Mouse (Mus musculus): Measurements from ENCODE around the gene Lmntd1. TPM values are rescaled to one million over a fixed set of nuclear protein-coding genes. Genes with fewer than 3 reads are reported as not detected.
A peak's percentile ranks its signal among the peaks of the same experiment; 100 is the strongest.

Gene Lmntd1
- polyA plus RNA-seq, 1 experiment from 2014 or later = 16.8 TPM

- no peak for ATAC-seq (replicated peaks; ENCODE audit: extremely low read depth, insufficient read depth, low FRiP score)
- no peak overlapping the region for H3K4me2 ChIP-seq (ENCODE audit: low read depth, low read length)
- H3K9me3 ChIP-seq (replicated peaks; ENCODE audit: control insufficient read depth, low read length) = no peaks in the 10 kb centered on the region
- H3K36me3 ChIP-seq (ENCODE audit: control insufficient read depth, insufficient read depth) = no peaks in the 10 kb centered on the region
- H3K9ac ChIP-seq (ENCODE audit: low read length) = no peak overlapping the region
- no peak overlapping the region for H3K4me3 ChIP-seq (ENCODE audit: low read length)
- peaks cover 12% of the 10 kb centered on the region for H3K4me1 ChIP-seq (ENCODE audit: control insufficient read depth, insufficient read depth, low read length)
- WGBS = 63% methylated on average over 10 of the region's 10 CpGs
- no peaks in the 10 kb centered on the region for H3K27me3 ChIP-seq (ENCODE audit: control insufficient read depth, insufficient read depth, low read length)
- H3K27ac ChIP-seq (ENCODE audit: low read length) = no peak overlapping the region
Observed at GRCm38 (mm10) chr6:145477367-145477905, 136.7 kb downstream of the Lmntd1 start.

DNA sequence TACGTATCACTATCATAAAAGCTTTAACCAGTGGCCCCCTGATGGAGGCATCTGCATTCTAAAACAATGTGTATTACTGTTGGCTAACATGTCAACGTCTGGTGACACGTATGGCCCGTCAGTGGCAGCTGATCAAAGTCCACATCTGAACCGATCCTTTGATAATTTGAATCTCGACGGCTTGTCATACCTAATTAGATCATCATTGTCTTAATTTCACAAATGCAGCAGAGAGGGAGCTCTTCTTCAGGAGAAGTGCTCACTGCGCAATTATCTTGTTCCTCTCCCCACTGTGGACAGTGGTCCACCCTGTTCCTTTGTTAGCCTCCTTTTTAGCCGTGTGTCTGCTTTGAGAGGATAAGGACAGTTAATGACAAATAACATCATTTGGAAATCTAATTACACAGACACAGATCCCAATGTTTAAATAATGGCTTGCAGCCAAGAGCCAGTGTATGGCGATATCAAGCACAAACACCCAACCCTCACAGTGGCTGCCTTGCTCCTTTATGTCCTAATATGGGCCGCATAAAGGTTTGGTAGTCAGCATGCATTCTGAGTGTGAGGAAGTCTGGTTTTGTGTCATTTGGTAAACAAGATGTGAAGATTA lies 142.4 kb downstream of the Lmntd1 start:
- WGBS = 74% methylated on average over 11 of the region's 11 CpGs
- Histone ChIP-seq H3K27ac (ENCODE audit: low read length) (no peak overlapping the region), H3K4me2 (ENCODE audit: low read depth, low read length) (no peak overlapping the region), H3K9me3 (replicated peaks; ENCODE audit: control insufficient read depth, low read length) (no peaks in the 10 kb centered on the region), H3K4me3 (ENCODE audit: low read length) (no peak overlapping the region), H3K9ac (ENCODE audit: low read length) (no peak overlapping the region), H3K27me3 (ENCODE audit: control insufficient read depth, insufficient read depth, low read length) (no peaks in the 10 kb centered on the region), H3K4me1 (ENCODE audit: control insufficient read depth, insufficient read depth, low read length) (peaks cover 6% of the 10 kb centered on the region; the same call in 1 of the 2 replicates), H3K36me3 (ENCODE audit: control insufficient read depth, insufficient read depth) (no peaks in the 10 kb centered on the region)
- ATAC-seq (replicated peaks; ENCODE audit: extremely low read depth, insufficient read depth, low FRiP score) = no peak

- H3K27ac ChIP-seq (ENCODE audit: low read length) = no peak overlapping the region
- H3K27me3 ChIP-seq (ENCODE audit: control insufficient read depth, insufficient read depth, low read length) = no peaks in the 10 kb centered on the region
- no peaks in the 10 kb centered on the region for H3K9me3 ChIP-seq (replicated peaks; ENCODE audit: control insufficient read depth, low read length)
- no peak overlapping the region for H3K4me3 ChIP-seq (ENCODE audit: low read length)
- no peak for ATAC-seq (replicated peaks; ENCODE audit: extremely low read depth, insufficient read depth, low FRiP score)
- H3K4me1 ChIP-seq (ENCODE audit: control insufficient read depth, insufficient read depth, low read length) = peaks cover 6% of the 10 kb centered on the region; the same call in 1 of the 2 replicates
- H3K36me3 ChIP-seq (ENCODE audit: control insufficient read depth, insufficient read depth) = no peaks in the 10 kb centered on the region
- H3K4me2 ChIP-seq (ENCODE audit: low read depth, low read length) = no peak overlapping the region
- WGBS = 75% methylated on average over 8 of the region's 8 CpGs
- no peak overlapping the region for H3K9ac ChIP-seq (ENCODE audit: low read length)
Observed at GRCm38 (mm10) chr6:145469260-145469943, 144.7 kb downstream of the Lmntd1 start.

- Histone ChIP-seq H3K9me3 (replicated peaks; ENCODE audit: control insufficient read depth, low read length) (no peaks in the 10 kb centered on the region), H3K4me1 (ENCODE audit: control insufficient read depth, insufficient read depth, low read length) (peaks cover 13% of the 10 kb centered on the region; the same call in 1 of the 2 replicates), H3K9ac (ENCODE audit: low read length) (no peak overlapping the region), H3K36me3 (ENCODE audit: control insufficient read depth, insufficient read depth) (no peaks in the 10 kb centered on the region), H3K4me3 (ENCODE audit: low read length) (no peak overlapping the region), H3K27ac (ENCODE audit: low read length) (peak overlapping the region; percentile 80), H3K27me3 (ENCODE audit: control insufficient read depth, insufficient read depth, low read length) (no peaks in the 10 kb centered on the region), H3K4me2 (ENCODE audit: low read depth, low read length) (no peak overlapping the region)
- WGBS = 83% methylated on average over 4 of the region's 4 CpGs
- no peak for ATAC-seq (replicated peaks; ENCODE audit: extremely low read depth, insufficient read depth, low FRiP score)
Observed at GRCm38 (mm10) chr6:145464027-145464426, 150.1 kb downstream of the Lmntd1 start.

- Histone ChIP-seq H3K9ac (ENCODE audit: low read length) (peak overlapping the region; percentile 53), H3K4me1 (ENCODE audit: control insufficient read depth, insufficient read depth, low read length) (peaks cover 13% of the 10 kb centered on the region; the same call in 1 of the 2 replicates)
- WGBS = 37% methylated on average over 12 of the region's 12 CpGs
Observed at GRCm38 (mm10) chr6:145462677-145463245, 151.4 kb downstream of the Lmntd1 start.

GRCm38 (mm10) chr6:145457066-145457465 lies 157.1 kb downstream of the Lmntd1 start:
- Histone ChIP-seq H3K4me2 (ENCODE audit: low read depth, low read length) (no peak overlapping the region), H3K4me3 (ENCODE audit: low read length) (no peak overlapping the region), H3K9me3 (replicated peaks; ENCODE audit: control insufficient read depth, low read length) (no peaks in the 10 kb centered on the region), H3K4me1 (ENCODE audit: control insufficient read depth, insufficient read depth, low read length) (peaks cover 14% of the 10 kb centered on the region), H3K27me3 (ENCODE audit: control insufficient read depth, insufficient read depth, low read length) (no peaks in the 10 kb centered on the region), H3K36me3 (ENCODE audit: control insufficient read depth, insufficient read depth) (no peaks in the 10 kb centered on the region), H3K9ac (ENCODE audit: low read length) (no peak overlapping the region), H3K27ac (ENCODE audit: low read length) (peak overlapping the region; percentile 88)
- ATAC-seq (replicated peaks; ENCODE audit: extremely low read depth, insufficient read depth, low FRiP score) = peak; percentile 83
- 38% methylated on average over 15 of the region's 15 CpGs for WGBS

More at GRCm38 (mm10) chr6:145462677-145463245, 151.4 kb downstream of the Lmntd1 start:
- no peaks in the 10 kb centered on the region for H3K9me3 ChIP-seq (replicated peaks; ENCODE audit: control insufficient read depth, low read length)
- no peaks in the 10 kb centered on the region for H3K36me3 ChIP-seq (ENCODE audit: control insufficient read depth, insufficient read depth)
- H3K4me2 ChIP-seq (ENCODE audit: low read depth, low read length) = peak overlapping the region; percentile 51
- H3K4me3 ChIP-seq (ENCODE audit: low read length) = peak overlapping the region; percentile 25
- peak overlapping the region; percentile 80 for H3K27ac ChIP-seq (ENCODE audit: low read length)
- H3K27me3 ChIP-seq (ENCODE audit: control insufficient read depth, insufficient read depth, low read length) = no peaks in the 10 kb centered on the region
- peak; percentile 77 for ATAC-seq (replicated peaks; ENCODE audit: extremely low read depth, insufficient read depth, low FRiP score)

GRCm38 (mm10) chr6:145450628-145451403 lies 163.3 kb downstream of the Lmntd1 start:
- peak overlapping the region; percentile 45 for H3K4me2 ChIP-seq (ENCODE audit: low read depth, low read length)
- peak overlapping the region; percentile 30 for H3K4me3 ChIP-seq (ENCODE audit: low read length)
- H3K36me3 ChIP-seq (ENCODE audit: control insufficient read depth, insufficient read depth) = no peaks in the 10 kb centered on the region
- peak overlapping the region; percentile 50 for H3K9ac ChIP-seq (ENCODE audit: low read length)
- peaks cover 18% of the 10 kb centered on the region for H3K4me1 ChIP-seq (ENCODE audit: control insufficient read depth, insufficient read depth, low read length)
- WGBS = 42% methylated on average over 15 of the region's 15 CpGs
- no peaks in the 10 kb centered on the region for H3K27me3 ChIP-seq (ENCODE audit: control insufficient read depth, insufficient read depth, low read length)
- ATAC-seq (replicated peaks; ENCODE audit: extremely low read depth, insufficient read depth, low FRiP score) = peak; percentile 26; the same call in 1 of the 2 replicates
- peak overlapping the region; percentile 78 for H3K27ac ChIP-seq (ENCODE audit: low read length)
- no peaks in the 10 kb centered on the region for H3K9me3 ChIP-seq (replicated peaks; ENCODE audit: control insufficient read depth, low read length)

DNA sequence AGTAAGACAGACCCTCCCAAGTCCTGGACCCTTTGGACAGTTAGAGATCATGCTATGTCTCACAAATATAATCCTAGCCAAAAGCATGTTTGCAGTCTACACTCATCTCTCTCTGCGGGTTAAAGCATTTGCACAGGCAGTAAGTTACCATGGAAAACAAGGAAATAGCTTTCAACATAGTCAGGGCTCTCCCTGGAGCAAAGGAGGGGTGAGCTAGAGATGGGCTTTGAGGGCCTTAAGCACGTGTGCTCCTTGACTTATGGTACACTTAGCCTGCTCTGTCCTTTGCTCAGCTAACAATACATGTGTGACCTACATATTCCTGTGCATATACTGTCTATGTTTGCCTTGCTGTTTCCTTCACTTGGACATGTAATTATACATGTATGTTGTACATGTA lies 165.8 kb downstream of the Lmntd1 start:
- no peak overlapping the region for H3K4me3 ChIP-seq (ENCODE audit: low read length)
- no peak for ATAC-seq (replicated peaks; ENCODE audit: extremely low read depth, insufficient read depth, low FRiP score)
- no peaks in the 10 kb centered on the region for H3K36me3 ChIP-seq (ENCODE audit: control insufficient read depth, insufficient read depth)
- WGBS = 42% methylated on average over 2 of the region's 2 CpGs
- H3K9me3 ChIP-seq (replicated peaks; ENCODE audit: control insufficient read depth, low read length) = no peaks in the 10 kb centered on the region
- H3K27me3 ChIP-seq (ENCODE audit: control insufficient read depth, insufficient read depth, low read length) = no peaks in the 10 kb centered on the region
- no peak overlapping the region for H3K4me2 ChIP-seq (ENCODE audit: low read depth, low read length)
- H3K9ac ChIP-seq (ENCODE audit: low read length) = no peak overlapping the region
- peak overlapping the region; percentile 39; the same call in 1 of the 2 replicates for H3K27ac ChIP-seq (ENCODE audit: low read length)
- peaks cover 24% of the 10 kb centered on the region for H3K4me1 ChIP-seq (ENCODE audit: control insufficient read depth, insufficient read depth, low read length)

All from heart, embryonic 16.5 days (tissue).